In genomic region chr9:73063621-73064290, GRCm38 (mm10) we compare ENCODE assay signal across 9 mouse cellular contexts. TPM values are rescaled to one million over a fixed set of nuclear protein-coding genes. Genes with fewer than 3 reads are reported as not detected.
DNase-seq lines count a peak whose midpoint lies in the region; ATAC-seq lines count a peak whose summit lies in the region.
"Had no signal": no experiment of that assay in that cellular context is flagged by ENCODE, and none has a peak within 500 bp of the region (broad histone marks: within the 10 kb centered on the region; RNA-seq: fewer than 3 reads in every experiment).

No protein-coding gene starts in this region.

- no peaks in the 10 kb centered on the region for H3K9me3 ChIP-seq in heart, embryonic 10.5 days
- no peaks in the 10 kb centered on the region for H3K9me3 ChIP-seq in intestine, embryonic 15.5 days
- H3K9me3 ChIP-seq in midbrain, embryonic 15.5 days = no peaks in the 10 kb centered on the region

- H3K27ac ChIP-seq in heart, embryonic 10.5 days = peak overlapping the region; percentile 36
- H3K27ac ChIP-seq in intestine, embryonic 15.5 days = no peak overlapping the region
- H3K27ac ChIP-seq in midbrain, embryonic 15.5 days = no peak overlapping the region

- no peaks in the 10 kb centered on the region for H3K27me3 ChIP-seq in heart, embryonic 10.5 days (ENCODE audit: insufficient read depth, poor library complexity, severe bottlenecking)
- no peaks in the 10 kb centered on the region for H3K27me3 ChIP-seq in intestine, embryonic 15.5 days (replicated peaks)
- no peaks in the 10 kb centered on the region for H3K27me3 ChIP-seq in midbrain, embryonic 15.5 days (replicated peaks)

- peak overlapping the region; percentile 39 for H3K4me3 ChIP-seq in heart, embryonic 10.5 days
- H3K4me3 ChIP-seq in intestine, embryonic 15.5 days (replicated peaks) = no peak overlapping the region
- no peak overlapping the region for H3K4me3 ChIP-seq in midbrain, embryonic 15.5 days

- H3K36me3 ChIP-seq in heart, embryonic 10.5 days = no peaks in the 10 kb centered on the region
- H3K36me3 ChIP-seq in intestine, embryonic 15.5 days = no peaks in the 10 kb centered on the region
- no peaks in the 10 kb centered on the region for H3K36me3 ChIP-seq in midbrain, embryonic 15.5 days (replicated peaks)

- H3K4me2 ChIP-seq in intestine, embryonic 15.5 days (replicated peaks) = peak overlapping the region; percentile 40
- peak overlapping the region; percentile 33 for H3K4me2 ChIP-seq in midbrain, embryonic 15.5 days

- peaks cover 30% of the 10 kb centered on the region for H3K4me1 ChIP-seq in heart, embryonic 10.5 days
- H3K4me1 ChIP-seq in intestine, embryonic 15.5 days (replicated peaks) = peaks cover 19% of the 10 kb centered on the region
- H3K4me1 ChIP-seq in midbrain, embryonic 15.5 days = peaks cover 15% of the 10 kb centered on the region; the same call in 1 of the 2 replicates

- ATAC-seq in intestine, embryonic 15.5 days = no peak
- no peak for ATAC-seq in midbrain, embryonic 15.5 days (replicated peaks)

- H3K9ac ChIP-seq in intestine, embryonic 15.5 days = no peak overlapping the region
- no peak overlapping the region for H3K9ac ChIP-seq in midbrain, embryonic 15.5 days

- 20% methylated on average over 15 of the region's 15 CpGs for WGBS in heart, embryonic 10.5 days
- 26% methylated on average over 15 of the region's 15 CpGs for WGBS in intestine, embryonic 15.5 days
- 31% methylated on average over 15 of the region's 15 CpGs for WGBS in midbrain, embryonic 15.5 days

- no peak for DNase-seq in heart, embryonic 10.5 days (ENCODE audit: low spot score)
- DNase-seq in heart, adult 11 months = no peak
- DNase-seq in embryo, embryonic 10 days (ENCODE audit: low spot score) = peak; percentile 60
- DNase-seq in Muller cell, postnatal 12 days (ENCODE audit: inconsistent ontology term) = no peak
- no peak for DNase-seq in layer of hippocampus, postnatal 14 days (ENCODE audit: low spot score in 2 of 2)
- no peak for DNase-seq in left cerebral cortex, adult 18-20 months (ENCODE audit: low spot score in 2 of 2)
- DNase-seq: heart, postnatal 10 days had no signal

RNA-seq across cellular contexts. Expression of gene Rab27a, which starts 19.1 kb away (rescaled TPM):
- polyA plus RNA-seq in heart, embryonic 10.5 days (2016; fragmentation: Nextera tagmentation; extraction: Ambion mirVana) = 3.5 and 5.3 TPM in 2 replicates
- 7.9 and 9.0 TPM in 2 replicates for polyA plus RNA-seq in intestine, embryonic 15.5 days (2015; fragmentation: Nextera tagmentation; extraction: Ambion mirVana)
- 3.1 and 3.7 TPM in 2 replicates for polyA plus RNA-seq in midbrain, embryonic 15.5 days (2015; fragmentation: Nextera tagmentation; extraction: Ambion mirVana)
- 1 to 10 TPM; 8.3 to 9.1 TPM for total RNA-seq in layer of hippocampus, postnatal 14 days (2021)
- total RNA-seq in left cerebral cortex, adult 18-20 months (2021) = 1 to 10 TPM; 8.2 to 8.4 TPM

RNA-seq across cellular contexts. Expression of gene Pigb, which starts 23.6 kb away (rescaled TPM):
- polyA plus RNA-seq in heart, embryonic 10.5 days (2016; fragmentation: Nextera tagmentation; extraction: Ambion mirVana) = 10.9 and 13.2 TPM in 2 replicates
- polyA plus RNA-seq in intestine, embryonic 15.5 days (2015; fragmentation: Nextera tagmentation; extraction: Ambion mirVana) = 14.0 and 14.9 TPM in 2 replicates
- polyA plus RNA-seq in midbrain, embryonic 15.5 days (2015; fragmentation: Nextera tagmentation; extraction: Ambion mirVana) = 15.1 and 17.2 TPM in 2 replicates
- total RNA-seq in layer of hippocampus, postnatal 14 days (2021) = 10 to 100 TPM; 15.3 to 16.4 TPM
- 10 to 100 TPM; 12.4 to 13.5 TPM for total RNA-seq in left cerebral cortex, adult 18-20 months (2021)

RNA-seq across cellular contexts. Expression of gene Khdc3, which starts 37.9 kb away (rescaled TPM):
- not detected in 2 replicates for polyA plus RNA-seq in heart, embryonic 10.5 days (2016; fragmentation: Nextera tagmentation; extraction: Ambion mirVana)
- polyA plus RNA-seq in intestine, embryonic 15.5 days (2015; fragmentation: Nextera tagmentation; extraction: Ambion mirVana) = not detected in 2 replicates
- 0.22 and 0.28 TPM in 2 replicates for polyA plus RNA-seq in midbrain, embryonic 15.5 days (2015; fragmentation: Nextera tagmentation; extraction: Ambion mirVana)
- total RNA-seq in layer of hippocampus, postnatal 14 days (2021) = 1 to 10 TPM; 3.0 to 3.9 TPM
- 1 to 10 TPM; 1.7 to 2.3 TPM for total RNA-seq in left cerebral cortex, adult 18-20 months (2021)
- total RNA-seq: heart, postnatal 10 days had no signal

RNA-seq across cellular contexts. Expression of gene Gm20509, which starts 38.5 kb away (rescaled TPM):
- polyA plus RNA-seq in heart, embryonic 10.5 days (2016; fragmentation: Nextera tagmentation; extraction: Ambion mirVana) = not detected in 2 replicates
- 0.14 TPM in 1 of 2 replicates, not detected in the other for polyA plus RNA-seq in intestine, embryonic 15.5 days (2015; fragmentation: Nextera tagmentation; extraction: Ambion mirVana)
- not detected in 2 replicates for polyA plus RNA-seq in midbrain, embryonic 15.5 days (2015; fragmentation: Nextera tagmentation; extraction: Ambion mirVana)
- under 1 TPM; 0.79 to 0.90 TPM for total RNA-seq in layer of hippocampus, postnatal 14 days (2021)
- under 1 TPM in 1 of 2 experiments, not detected in 1; 0.49 TPM for total RNA-seq in left cerebral cortex, adult 18-20 months (2021)
- total RNA-seq: heart, postnatal 10 days had no signal

RNA-seq across cellular contexts. Expression of gene Rsl24d1, which starts 49.5 kb away (rescaled TPM):
- 101 and 124 TPM in 2 replicates for polyA plus RNA-seq in heart, embryonic 10.5 days (2016; fragmentation: Nextera tagmentation; extraction: Ambion mirVana)
- polyA plus RNA-seq in intestine, embryonic 15.5 days (2015; fragmentation: Nextera tagmentation; extraction: Ambion mirVana) = 94.3 and 108 TPM in 2 replicates
- polyA plus RNA-seq in midbrain, embryonic 15.5 days (2015; fragmentation: Nextera tagmentation; extraction: Ambion mirVana) = 96.0 and 100 TPM in 2 replicates
- total RNA-seq in layer of hippocampus, postnatal 14 days (2021) = 10 to 100 TPM; 60.6 to 64.0 TPM
- total RNA-seq in left cerebral cortex, adult 18-20 months (2021) = 10 to 100 TPM; 53.4 to 60.5 TPM
